Mouse (Mus musculus): ENCODE data around the gene Abcb9.

The Abcb9 gene

GRCm38 (mm10) chr5:124031068-124031955 lies 64.3 kb downstream of the Abcb9 start:
- no peak for DNase-seq (ENCODE audit: low spot score in 2 of 2)

- DNase-seq (ENCODE audit: low spot score in 2 of 2): no peak
These were observed 65.1 kb downstream of the Abcb9 start for GRCm38 (mm10) chr5:124030386-124031067.

- DNase-seq (ENCODE audit: low spot score in 2 of 2): no peak
These were observed 66.2 kb downstream of the Abcb9 start for GRCm38 (mm10) chr5:124029220-124030035.

GRCm38 (mm10) chr5:124028680-124029079 lies 66.9 kb downstream of the Abcb9 start:
- DNase-seq (ENCODE audit: low spot score in 2 of 2): no peak

GRCm38 (mm10) chr5:124027702-124028470 lies 67.7 kb downstream of the Abcb9 start:
- no peak for DNase-seq (ENCODE audit: low spot score in 2 of 2)

- DNase-seq (ENCODE audit: low spot score in 2 of 2): no peak
These were observed 69.0 kb downstream of the Abcb9 start for GRCm38 (mm10) chr5:124026568-124026967.

- no peak for DNase-seq (ENCODE audit: low spot score in 2 of 2)
These were observed 69.8 kb downstream of the Abcb9 start for GRCm38 (mm10) chr5:124025587-124026441.

GRCm38 (mm10) chr5:124025146-124025545 lies 70.5 kb downstream of the Abcb9 start:
- DNase-seq (ENCODE audit: low spot score in 2 of 2): no peak

GRCm38 (mm10) chr5:124024677-124025076 lies 70.9 kb downstream of the Abcb9 start:
- no peak for DNase-seq (ENCODE audit: low spot score in 2 of 2)

- no peak for DNase-seq (ENCODE audit: low spot score in 2 of 2)
These were observed 73.2 kb downstream of the Abcb9 start for GRCm38 (mm10) chr5:124022365-124022764.

GRCm38 (mm10) chr5:124021701-124022100 lies 73.9 kb downstream of the Abcb9 start:
- no peak for DNase-seq (ENCODE audit: low spot score in 2 of 2)

GRCm38 (mm10) chr5:124021148-124021547 lies 74.5 kb downstream of the Abcb9 start:
- DNase-seq (ENCODE audit: low spot score in 2 of 2): no peak

- DNase-seq (ENCODE audit: low spot score in 2 of 2): peak in 1 of 2 experiments; percentile 69
These were observed 76.0 kb downstream of the Abcb9 start for GRCm38 (mm10) chr5:124019348-124020216.

GRCm38 (mm10) chr5:124018651-124019050 lies 76.9 kb downstream of the Abcb9 start:
- no peak for DNase-seq (ENCODE audit: low spot score in 2 of 2)

- DNase-seq (ENCODE audit: low spot score in 2 of 2): no peak
These were observed 77.7 kb downstream of the Abcb9 start for GRCm38 (mm10) chr5:124017941-124018340.

- DNase-seq (ENCODE audit: low spot score in 2 of 2): no peak
These were observed 79.2 kb downstream of the Abcb9 start for GRCm38 (mm10) chr5:124016291-124016821.

GRCm38 (mm10) chr5:124015727-124016126 lies 79.9 kb downstream of the Abcb9 start:
- no peak for DNase-seq (ENCODE audit: low spot score in 2 of 2)

GRCm38 (mm10) chr5:124014791-124015251 lies 80.8 kb downstream of the Abcb9 start:
- no peak for DNase-seq (ENCODE audit: low spot score in 2 of 2)

- DNase-seq (ENCODE audit: low spot score in 2 of 2): no peak
These were observed 81.4 kb downstream of the Abcb9 start for GRCm38 (mm10) chr5:124014180-124014579.
